Mouse (Mus musculus): ENCODE results near the gene Cep128.
"Not testable (repeated sequence)": the region's sequence is repeated elsewhere in the genome, so short reads cannot be mapped to it uniquely, and the experiment has no call there.

Cep128 gene

DNA sequence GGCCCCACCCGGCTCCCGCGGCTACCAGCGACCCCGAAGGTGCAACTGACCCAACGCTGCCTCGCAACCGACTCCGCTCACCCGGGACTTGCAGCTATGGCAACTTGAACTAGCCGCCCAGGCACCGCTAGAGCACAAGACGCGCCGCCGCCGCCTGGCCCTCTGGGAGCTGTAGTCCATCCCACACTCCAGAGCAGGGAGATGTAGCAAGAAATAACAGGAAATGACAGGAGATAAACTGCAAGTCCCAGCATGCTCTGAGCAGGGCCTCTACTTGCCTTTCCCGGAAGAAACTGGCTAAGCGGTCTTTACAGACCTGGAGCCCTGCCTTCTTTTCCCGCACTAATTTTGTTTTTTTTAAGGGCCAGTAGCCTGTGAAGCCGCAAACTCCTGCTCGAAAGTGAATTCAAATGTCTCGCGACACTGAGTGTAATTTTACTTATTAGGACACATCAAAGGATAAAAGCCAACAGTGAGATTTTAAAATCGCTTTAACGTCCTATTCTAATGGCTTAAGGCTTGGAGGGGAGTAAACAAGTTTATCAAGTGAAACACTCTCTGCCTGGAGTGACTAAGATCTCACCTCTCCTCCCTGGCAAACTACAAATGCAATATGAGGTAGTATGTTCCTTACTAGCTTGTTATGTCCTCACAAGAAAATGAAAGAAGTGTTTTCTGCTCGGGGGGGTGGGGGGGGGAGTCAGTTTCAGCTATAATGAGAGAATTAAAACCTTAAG is at the start of gene Cep128, which contains the start of gene Tshr:
Gene Cep128 (minus strand): TSS at position 129 of the 737 bp plus-strand sequence.
Gene Tshr (plus strand): TSS at position 283 of the 737 bp plus-strand sequence.
- DNase-seq (ENCODE audit: low read depth, low spot score), result peak; percentile 79

DNA sequence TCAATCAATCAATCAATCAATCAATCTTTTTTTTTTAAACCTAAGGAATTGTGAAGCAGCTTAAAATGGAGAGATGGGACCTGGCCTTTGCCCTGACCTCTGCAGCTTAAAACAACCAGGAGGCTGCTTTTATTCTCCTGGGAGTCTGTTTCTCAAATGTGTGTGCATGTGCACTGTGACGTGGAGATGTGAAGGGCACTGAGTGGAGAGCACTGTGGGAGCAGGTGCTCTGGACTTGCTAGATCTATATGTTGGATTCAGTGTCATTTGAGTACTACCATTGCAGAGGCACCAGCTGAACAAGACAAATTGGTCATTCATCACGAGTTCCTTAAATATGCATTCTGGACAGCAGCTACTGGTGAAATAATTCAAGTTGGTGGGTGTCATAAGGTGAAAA is 42.9 kb upstream of the Cep128 start:
- no peak for DNase-seq (ENCODE audit: low read depth, low spot score)

DNA sequence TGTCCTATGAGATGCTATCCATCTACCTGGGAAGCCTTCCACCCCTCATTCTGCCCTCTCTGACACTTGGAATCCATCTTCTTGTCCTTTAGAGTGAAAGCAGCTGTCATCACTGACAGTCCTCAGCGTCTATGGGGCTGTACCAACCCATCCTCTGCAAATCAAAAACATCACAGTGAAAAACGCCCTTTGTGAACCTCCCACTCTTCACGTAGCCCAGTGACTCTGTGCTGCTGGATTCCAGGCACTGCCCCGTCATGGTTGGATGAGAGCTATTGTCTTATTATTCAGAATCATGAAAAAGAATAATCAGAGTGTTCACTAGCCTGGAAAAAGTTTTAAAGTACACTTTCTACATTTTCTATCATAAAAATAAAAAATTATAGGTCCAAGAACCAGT is 42.3 kb upstream of the Cep128 start:
- no peak for DNase-seq (ENCODE audit: low read depth, low spot score)

DNA sequence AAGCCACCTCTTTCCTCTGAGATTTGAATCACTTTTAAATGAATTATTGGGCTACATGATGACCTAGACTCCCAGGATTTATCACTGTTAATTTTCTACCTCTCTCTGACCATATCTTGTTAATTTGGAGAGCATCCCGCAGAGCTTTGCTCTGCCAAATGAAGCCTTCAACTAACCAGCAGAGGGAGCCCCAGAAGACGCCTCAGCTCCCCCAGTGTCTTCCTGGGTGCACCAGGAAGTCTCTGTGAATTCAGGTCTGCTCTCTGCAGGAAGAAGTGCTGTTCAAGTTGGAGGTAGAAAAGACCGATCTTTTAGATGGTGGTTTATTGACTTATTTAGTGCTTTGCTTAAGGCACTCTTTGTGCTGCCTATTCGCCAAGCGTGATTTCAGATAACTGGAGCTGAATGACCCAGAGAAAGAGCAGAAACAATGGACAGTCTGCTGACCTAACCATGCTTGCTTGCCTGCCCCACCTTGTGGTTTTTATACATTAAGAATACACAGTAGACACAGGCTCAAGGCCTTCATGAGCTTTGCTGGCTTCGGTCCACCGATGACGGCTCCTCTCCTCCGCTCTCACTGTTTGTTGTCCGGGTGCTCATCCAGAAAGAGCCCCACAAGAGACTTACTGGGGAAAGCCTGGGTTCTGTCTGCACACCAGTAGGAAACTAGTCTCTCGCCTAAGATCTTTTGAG is 39.1 kb upstream of the Cep128 start:
- DNase-seq (ENCODE audit: low read depth, low spot score), result no peak

DNA sequence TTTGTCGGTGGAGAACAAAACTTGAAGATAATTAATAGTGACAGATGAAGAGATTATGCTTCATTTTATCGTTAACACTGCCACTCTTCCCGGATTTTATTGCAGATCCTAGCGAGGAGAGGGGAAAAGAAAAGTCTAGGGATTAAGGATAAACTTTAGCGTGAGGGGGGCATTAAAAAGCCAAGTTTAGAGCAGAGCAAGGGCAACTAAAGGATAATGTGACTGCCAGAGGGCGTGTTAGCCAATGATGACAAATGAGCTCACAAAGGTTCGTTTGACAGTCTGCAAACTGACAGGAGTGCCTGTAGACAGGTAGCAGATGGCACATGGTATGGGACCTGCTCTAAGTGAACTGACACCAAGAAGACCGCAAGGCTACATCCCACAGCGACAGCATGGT is 37.1 kb upstream of the Cep128 start:
- DNase-seq (ENCODE audit: low read depth, low spot score), result no peak

DNA sequence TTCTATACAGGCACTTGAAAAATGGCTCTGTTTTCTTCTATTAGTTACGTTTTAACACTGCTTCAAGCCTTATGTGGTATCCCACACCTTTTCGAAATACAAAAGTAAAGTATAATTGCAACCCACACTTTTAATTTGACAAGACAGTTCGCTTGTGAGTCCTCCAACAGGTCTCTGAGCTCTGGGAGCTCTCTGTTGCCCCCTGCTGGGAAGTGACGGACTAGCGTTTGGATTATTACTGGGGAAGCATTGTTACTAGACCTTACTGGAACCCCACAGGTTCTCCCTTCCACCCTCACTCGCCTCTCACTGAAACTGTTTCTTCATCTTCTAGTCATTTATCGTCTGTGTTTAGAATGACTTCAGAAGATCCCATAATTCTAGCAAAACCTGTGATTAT is 34.6 kb upstream of the Cep128 start:
- DNase-seq (ENCODE audit: low read depth, low spot score), result no peak

DNA sequence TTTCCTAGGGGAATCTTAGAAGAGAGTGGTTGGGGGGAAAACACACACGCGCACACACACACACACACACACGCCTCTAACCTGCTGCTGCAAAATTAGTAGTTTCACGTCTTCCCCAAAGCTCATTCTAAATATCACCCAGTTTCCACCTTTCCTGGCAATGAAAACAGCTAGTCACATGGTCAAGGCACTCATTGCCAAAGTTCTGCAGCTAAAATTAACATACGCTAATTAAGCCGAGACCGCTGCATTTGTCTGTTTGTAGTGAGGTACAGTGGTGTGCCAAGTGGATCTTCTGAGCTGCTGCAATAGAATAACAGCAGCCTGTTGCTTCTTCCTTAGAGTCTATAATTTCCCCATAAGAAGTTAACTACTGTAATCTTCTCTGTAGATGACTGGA is 32.6 kb upstream of the Cep128 start:
- no peak for DNase-seq (ENCODE audit: low read depth, low spot score)

DNA sequence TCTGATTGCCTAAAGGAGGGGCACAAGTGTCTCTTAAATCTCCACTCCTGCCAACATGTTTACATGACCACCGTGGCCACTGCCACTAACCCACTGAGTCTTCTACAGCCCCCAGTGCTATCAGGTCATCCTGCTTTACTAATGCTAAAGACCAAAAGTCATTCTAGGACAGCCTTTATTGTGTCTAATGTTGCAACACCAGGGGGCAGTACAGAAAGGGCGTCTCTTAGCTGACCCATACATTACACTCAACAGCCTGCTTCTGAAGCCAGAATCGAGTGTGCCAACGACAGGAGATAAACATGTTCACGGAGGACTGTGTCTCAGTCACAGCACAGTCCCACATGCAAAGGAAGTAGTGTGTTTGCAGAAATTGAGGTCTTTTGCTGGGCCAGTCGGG is 30.9 kb upstream of the Cep128 start:
- DNase-seq (ENCODE audit: low read depth, low spot score), result no peak

DNA sequence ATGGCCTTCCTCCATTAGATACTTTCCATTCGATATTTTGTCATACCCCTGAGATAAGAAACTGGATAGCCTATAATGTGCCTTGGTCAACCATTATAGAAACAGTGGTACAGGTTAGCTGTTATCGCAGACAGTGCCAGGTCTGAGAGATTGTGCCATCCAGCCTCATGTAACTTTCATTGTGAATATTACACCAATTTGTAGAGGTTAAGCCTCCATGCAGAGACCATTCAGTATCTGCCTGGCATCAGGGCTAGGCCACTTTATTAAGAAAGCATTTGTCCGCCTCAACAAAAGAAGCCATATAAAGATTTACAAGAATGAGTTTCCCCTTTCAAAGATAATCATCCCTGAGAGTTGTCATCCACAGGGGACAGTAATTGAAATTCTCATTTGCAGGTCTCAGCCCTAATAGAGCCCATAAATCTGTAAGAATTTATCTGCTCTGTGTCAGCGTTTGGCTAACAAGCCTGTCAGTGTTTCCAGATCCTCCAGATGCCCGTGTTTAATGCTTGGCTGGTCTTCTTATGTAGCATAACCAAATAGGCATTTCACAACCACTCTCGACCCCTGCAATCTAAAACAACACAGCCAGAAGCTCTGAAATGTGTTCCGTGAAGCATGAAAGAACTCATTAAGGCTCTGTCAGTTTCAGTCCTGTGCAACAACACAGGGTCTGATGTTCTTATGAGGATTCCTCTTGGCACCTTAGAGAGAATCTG is 28.4 kb upstream of the Cep128 start:
- no peak for DNase-seq (ENCODE audit: low read depth, low spot score)

DNA sequence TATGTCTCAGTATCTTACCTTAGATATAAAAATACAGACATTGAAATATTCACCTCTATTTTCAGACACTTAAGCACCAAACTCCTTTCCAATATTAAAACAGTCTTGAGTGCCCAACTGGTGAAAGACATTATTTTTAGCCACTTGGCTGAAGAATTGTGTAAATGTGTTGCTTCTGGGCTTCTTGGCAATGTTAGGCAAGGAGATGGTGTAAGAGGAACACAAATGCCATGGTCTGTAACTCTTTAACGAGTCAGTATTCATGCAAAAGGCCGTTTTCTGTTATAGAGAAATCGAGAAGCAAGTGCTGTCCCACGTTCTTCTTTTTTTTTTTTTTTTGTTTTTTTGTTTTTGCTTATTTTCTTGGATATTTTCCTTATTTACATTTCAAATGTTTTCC is 26.1 kb upstream of the Cep128 start:
- DNase-seq (ENCODE audit: low read depth, low spot score), result no peak

DNA sequence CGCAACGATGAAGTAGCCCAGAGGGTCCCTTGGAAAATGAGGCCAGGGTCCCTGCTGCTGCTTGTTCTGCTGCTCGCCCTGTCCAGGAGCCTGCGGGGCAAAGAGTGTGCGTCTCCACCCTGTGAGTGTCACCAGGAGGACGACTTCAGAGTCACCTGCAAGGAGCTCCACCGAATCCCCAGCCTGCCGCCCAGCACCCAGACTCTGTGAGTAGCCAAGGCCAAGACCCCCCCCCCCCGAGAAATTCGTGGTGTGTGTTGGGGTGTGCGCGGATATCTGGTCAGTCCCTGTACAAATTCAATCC is 16.8 kb upstream of the Cep128 start:
- DNase-seq (ENCODE audit: low read depth, low spot score), result no peak

DNA sequence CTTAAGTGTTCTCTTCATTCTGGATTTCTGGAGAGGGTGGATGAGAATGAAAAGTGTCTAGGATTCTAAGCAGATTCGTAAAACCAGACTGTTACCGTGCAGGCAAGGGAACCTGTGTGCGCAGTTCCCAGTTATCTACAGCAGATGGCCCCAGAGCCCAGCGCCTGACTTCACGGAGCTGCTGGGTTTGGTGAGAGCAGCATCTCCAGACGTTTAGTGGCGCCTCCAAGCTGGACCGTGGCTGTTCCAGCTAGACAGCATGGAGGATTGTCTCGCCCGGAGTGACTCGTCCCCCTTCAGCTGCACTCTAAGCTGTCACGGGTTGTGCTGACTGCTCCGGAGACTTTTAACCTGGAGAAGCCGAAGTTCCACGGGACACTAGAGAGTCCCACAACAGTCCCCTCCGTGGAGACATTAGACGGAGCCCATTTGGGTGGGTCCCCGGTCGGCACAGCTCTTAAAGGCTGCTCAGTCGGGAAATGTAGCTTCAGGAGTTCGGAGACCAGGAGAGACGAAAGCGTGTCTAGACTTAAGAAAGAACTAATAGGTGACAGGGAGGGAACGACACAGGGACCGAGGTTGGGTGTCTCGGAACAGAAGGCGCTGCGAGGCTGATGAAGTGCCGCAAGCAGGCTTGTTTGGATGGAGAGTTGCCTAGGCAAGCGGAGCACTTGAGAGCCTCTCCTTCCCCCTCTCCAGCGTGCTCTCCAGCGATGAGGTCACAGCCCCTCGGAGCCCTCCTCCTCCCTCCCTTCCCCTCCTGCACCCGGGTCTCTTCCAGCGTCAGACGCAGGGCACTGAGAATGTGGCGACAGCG is 16.2 kb upstream of the Cep128 start:
- no peak for DNase-seq (ENCODE audit: low read depth, low spot score)

DNA sequence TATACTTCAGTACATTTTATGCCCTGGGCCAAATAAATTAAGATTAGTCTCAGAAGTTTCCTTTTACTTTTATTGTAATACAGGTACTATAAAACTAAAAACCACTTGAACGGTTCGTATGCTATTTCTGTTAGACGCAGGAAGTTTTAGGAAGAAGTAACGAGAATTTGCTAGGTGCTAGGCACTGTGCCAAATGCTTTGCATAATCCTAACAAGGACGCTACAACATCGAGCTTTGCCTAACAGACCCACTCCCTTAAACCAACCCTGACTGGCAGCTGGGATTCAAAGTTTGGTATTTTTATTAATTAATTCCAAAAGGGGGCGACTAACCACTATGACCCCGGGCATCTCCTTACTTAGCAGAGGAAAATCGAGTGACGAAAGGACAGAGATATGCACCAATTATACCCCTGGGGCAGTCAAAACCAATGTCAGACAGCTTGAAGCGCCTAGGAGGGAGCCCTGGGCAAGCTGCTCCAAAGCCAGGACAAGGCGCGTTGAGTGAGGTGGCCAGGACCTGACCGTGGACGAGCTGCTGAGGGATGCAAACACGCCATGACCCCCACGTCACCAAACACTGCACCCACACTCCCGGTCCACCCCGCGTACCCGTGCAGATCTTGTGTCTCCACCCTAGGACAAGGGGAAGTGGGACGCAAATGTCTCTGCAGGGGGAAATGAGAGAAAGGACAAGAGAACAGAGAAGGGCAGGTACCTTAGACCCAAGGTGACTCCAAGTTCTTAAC is 519 bp downstream of the Cep128 start:
- DNase-seq (ENCODE audit: low read depth, low spot score), result no peak

DNA sequence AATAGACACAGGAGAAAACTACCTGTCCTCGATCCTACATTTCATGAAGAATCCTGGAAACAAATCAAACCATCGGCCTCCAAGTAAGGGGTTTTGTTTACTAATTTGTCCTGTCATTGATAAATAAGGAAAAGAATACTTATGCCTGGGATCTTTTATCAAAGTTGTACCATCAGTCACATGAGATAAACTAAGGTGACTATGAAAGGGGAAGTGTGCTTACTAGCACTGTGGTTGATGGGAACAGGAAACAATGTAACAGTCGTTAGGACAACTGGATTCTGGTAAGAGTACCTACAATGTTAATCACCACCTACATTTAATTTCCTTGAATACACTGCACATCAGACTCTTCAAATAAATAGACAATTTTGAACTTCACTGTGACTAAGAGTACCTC is 15.0 kb downstream of the Cep128 start:
- DNase-seq (ENCODE audit: low read depth, low spot score), result no peak

DNA sequence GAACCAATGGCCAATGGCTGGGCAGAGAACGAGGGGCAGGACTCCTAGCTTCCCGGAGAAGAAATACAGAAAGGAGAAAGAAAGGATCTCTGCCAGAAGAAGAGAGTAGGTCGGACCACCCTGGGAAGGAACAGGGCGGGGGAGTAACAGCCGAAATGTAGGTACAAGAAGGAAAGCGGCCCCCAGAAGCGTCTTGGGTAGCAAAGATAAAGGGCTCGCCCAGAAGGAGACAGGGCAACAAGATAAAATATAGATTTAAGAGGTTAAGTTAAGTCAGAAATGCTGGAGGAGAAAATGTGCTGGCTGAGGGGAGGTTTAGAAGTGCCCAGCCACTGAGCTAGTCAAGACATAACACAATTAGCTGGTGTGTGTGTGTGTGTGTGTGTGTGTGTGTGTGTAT is 30.4 kb downstream of the Cep128 start:
- no peak for DNase-seq (ENCODE audit: low read depth, low spot score)

DNA sequence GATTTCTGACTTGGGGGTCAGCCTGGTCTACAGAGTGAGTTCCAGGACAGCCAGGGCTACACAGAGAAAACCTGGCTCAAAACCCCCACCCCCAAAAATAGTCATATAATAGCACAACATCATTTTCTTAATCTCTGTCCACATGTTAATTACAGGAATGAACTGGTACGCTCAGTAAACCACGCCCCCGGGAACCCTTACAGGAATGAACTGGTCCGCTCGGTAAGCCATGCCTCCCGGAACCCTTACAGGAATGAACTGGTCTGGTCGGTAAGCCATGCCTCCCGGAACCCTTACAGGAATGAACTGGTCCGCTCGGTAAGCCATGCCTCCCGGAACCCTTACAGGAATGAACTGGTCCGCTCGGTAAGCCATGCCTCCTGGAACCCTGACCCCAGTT is 45.6 kb downstream of the Cep128 start:
- DNase-seq (ENCODE audit: low read depth, low spot score), result not testable (repeated sequence)

DNA sequence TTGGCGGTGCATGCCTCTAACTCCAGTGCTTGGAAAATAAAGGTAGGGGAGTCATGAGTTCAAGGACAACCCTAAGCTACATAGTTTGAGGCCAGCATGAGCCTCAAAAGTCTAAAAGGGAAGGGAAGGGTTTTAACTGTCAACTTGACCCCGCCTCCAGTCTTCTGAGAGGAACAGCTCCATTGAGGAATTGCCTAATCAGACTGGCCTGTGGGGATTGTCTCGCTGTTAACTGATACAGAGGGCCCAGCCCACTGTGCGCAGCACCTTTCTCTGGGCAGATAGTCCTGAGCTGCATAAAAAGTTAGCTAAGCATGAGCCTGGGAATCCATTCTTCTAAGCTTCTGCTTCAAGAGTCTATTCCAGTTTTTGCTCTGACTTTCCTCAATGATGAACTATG is 56.7 kb downstream of the Cep128 start:
- DNase-seq (ENCODE audit: low read depth, low spot score), result no peak

DNA sequence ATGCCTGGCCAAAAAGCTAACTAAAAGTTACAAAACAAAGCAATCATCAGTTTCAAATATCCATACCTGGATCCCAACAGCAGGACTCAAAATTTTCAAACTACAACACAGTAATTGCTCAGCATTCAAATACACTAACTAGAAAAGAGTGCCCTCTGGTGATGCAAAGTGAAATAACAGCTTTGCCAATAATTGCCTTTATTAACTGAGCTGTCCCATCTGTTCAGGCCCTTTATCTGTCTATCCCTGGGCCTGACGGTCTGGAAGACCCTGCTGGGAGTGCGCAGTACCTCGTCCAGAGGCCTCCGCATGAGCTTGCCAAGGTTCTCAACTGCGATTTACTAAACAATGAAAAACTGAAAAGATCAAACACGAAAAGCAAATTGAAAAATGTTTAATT is 58.1 kb downstream of the Cep128 start:
- DNase-seq (ENCODE audit: low read depth, low spot score), result peak; percentile 13

DNA sequence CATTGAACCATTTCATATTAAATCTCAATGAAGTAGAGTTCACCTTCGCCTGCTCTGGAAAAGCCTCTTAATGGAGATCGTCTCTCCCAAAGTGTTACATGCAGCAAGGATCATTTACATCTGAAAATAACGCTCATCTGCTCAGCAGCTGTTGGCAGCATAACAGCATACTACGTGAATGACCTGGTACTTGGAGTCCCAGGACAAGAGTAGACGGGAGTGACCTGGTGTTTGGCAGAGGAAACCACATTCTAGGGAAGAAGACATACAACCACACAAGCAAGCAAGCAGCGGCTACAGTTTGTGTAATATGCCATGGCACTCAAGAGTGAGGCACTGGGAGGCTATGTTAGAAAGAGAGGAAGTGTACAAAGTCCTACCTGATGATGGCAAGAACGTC is 69.2 kb downstream of the Cep128 start:
- DNase-seq (ENCODE audit: low read depth, low spot score), result no peak

DNA sequence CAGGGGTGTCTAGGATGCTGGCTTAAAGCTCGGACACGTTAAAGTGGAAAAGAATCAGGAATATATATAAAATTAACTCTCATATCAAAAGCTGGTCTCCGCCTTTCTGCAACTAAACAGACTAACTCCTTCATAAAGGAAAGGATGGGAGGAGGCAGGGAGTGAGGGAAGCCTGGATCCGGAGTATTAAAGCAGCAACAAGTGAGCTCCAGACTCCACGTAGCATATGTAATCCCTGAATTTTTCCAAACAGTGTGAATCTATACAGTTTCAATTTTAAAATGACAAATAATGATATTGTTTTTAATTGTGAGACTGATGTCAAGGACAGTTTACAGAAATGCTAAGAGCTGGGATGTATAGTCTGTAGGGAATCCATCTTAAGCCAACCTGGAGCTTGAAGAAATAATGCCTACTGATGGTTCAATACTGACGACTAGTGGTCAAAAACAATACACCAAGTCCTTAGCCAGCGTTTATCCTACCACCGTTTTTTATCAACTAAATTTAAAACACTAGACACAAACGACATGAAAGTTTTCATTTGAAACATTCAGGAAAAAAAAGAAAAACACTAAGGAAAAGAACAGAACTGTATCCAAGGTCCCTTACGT is 70.1 kb downstream of the Cep128 start:
- DNase-seq (ENCODE audit: low read depth, low spot score), result peak; percentile 56

DNA sequence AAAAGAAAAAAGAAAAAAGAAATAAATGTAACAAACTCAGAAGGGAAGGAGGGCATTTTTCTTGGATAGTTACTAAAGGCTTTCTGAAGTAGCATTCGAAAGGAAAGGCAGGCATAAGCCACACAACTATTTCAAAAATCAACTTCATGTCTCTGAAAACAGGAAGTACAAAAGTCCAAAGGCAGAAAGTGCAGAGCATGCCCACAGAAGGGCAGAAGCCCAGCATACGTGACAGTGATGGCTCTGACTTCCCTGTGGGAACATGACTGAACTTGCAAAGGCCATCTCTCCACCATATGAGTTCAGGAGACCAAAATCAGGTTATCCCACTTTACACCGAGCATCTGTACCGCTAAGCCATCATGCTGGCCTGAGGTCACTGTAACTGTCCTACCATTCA is 71.6 kb downstream of the Cep128 start:
- DNase-seq (ENCODE audit: low read depth, low spot score), result no peak
